Mouse (Mus musculus): ENCODE results near the gene Gna15. TPM values are rescaled to one million over a fixed set of nuclear protein-coding genes. Genes with fewer than 3 reads are reported as not detected.

Gna15 gene
- total RNA-seq, 2 experiments from 2014 or later: 1.9 to 2.5 TPM

DNA sequence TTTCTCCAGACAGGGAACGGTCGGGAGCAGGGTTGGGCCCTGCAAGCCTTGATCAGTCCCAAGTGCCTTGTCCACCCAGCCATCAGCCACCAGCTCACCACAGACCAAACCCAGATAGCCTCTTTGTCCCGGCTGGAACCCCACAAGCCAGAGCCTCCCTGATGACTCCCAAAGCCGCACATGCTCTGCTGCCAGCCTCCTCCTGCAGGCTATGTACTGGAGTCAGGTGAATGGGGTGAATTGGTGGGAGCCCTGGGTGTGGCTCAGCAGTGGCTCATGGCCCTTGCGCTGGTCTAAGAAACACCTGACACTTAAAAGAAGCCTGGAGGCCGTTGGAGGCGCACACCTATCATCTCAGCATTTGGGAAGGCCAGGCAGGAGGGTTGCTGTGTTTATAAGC is 61.1 kb downstream of the Gna15 start:
- Histone ChIP-seq H3K27ac (no peak overlapping the region), H3K4me3 (no peak overlapping the region)
- TF ChIP-seq CTCF (conservative IDR thresholded peaks at IDR 0.05): no peak
- DNase-seq (ENCODE audit: low spot score in 2 of 2): no peak

DNA sequence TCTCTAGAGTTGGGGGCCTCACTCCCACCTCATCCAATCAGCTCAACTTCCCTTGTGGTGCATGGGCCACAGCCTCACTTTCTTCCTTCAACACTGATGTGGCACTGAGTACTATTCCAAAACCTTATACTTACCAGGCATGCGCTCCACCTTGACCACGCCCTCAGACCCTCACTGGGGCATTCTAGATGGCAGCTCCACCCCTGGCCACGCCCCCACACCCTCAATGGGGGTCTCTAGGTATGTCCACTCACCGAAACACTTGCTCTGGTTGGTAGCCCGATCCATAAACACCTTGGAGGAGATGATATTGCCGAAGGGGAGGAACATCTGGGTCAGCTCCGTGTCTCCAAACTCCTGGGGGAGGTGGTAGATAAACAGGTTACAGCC is 61.6 kb downstream of the Gna15 start:
- Histone ChIP-seq H3K27ac (no peak overlapping the region), H3K4me3 (no peak overlapping the region)
- TF ChIP-seq CTCF (conservative IDR thresholded peaks at IDR 0.05): no peak
- peak in 1 of 2 experiments; percentile 10 for DNase-seq (ENCODE audit: low spot score in 2 of 2)

DNA sequence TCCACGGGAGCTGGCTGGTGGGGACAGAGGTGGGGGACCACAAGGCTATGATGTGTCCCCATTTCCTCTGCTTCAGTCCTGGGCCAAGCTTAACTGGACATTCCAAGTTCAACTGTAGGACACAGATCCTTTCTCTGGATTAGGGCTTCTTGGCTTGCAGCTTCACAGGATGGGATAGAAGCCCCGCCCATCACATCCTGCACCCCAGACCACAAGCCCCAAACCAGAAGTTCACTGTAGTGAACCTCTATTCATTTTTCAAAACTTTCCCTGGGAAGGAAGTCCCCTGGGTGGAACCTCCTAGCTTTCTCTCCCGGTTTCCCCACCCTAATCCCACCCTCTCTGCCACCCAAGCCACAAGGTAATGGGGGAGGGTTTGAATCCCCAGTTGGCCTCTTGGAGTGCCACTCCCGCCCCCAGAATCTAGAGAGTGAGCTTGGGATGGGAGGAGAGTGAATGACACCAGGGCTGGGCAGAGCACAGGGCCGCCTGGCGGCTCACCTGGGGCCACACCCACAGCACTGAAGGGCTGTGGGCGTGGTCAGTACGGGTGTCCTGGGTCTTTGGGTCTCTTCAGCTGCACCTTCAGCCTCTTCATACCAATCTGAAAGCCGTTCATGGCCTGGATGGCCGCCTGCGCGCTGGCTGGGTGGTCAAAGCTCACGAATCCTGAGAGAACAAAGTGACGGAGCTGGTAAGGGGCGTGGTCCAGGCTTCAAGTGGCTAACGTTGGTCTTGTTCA is 62.2 kb downstream of the Gna15 start:
- Histone ChIP-seq H3K4me3 (no peak overlapping the region), H3K27ac (no peak overlapping the region)
- no peak for TF ChIP-seq CTCF (conservative IDR thresholded peaks at IDR 0.05)
- DNase-seq (ENCODE audit: low spot score in 2 of 2): no peak

DNA sequence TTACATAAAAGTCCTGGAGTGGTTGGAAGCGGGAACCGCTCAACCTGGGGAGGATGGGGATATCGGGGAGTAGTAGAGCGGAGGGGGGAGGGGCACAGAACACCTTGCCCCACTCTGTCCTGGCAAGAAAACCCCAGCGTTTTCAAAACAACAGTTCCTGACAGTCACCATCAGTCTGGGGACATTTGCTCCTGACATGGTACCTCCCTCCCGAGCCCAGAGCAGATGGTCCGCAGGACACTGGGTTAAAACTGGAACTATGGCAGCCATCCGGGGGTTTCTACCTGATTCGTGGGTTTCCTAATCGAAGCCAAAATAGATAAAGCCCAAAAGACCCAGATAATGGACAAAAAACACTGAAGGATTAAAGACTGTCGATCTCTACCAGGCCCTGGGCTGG is 63.1 kb downstream of the Gna15 start:
- no peak overlapping the region for H3K4me3 ChIP-seq
- H3K27ac ChIP-seq: no peak overlapping the region
- DNase-seq (ENCODE audit: low spot score in 2 of 2): no peak
- TF ChIP-seq CTCF (conservative IDR thresholded peaks at IDR 0.05): no peak

DNA sequence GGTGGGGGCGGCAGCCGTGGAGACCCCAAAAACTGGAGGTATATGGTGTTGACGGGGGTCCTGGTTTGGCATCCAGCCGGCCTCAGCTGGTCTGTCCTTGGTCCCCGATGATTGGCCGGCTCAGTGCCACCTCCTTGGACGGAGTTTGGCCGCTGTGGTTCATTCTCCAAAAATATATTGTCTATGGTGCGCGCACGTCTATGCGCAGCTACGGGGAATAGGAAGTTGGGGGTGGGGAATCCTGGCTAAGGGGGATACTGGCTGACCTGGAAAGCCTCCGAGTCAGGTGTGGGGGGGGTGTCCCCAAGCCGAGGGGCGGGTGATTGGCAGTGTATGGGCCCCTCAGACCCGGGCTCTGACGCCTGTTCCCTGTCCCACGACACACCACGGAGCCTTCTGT is 63.6 kb downstream of the Gna15 start:
- TF ChIP-seq CTCF (conservative IDR thresholded peaks at IDR 0.05): no peak
- peak in 1 of 2 experiments; percentile 9 for DNase-seq (ENCODE audit: low spot score in 2 of 2)
- H3K4me3 ChIP-seq: no peak overlapping the region

DNA sequence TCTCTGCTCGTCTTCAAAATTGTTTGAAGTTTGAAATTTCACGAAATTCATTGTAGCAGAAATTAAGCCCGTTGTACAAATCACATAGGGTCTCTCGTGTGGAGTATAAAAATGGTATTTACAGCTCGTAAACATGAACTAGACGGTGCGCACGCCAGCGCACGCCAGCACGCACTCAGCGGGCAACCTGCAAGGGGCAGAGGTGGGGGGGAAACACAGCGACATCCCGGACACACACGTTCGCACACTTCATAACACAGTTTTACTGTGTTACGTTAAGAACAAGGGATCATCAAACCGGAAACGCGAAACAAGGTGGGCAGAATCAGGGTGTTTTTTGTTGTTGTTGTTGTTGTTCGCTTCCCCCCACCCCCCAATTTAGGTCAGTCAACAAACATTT is 64.6 kb downstream of the Gna15 start:
- no peak for TF ChIP-seq CTCF (conservative IDR thresholded peaks at IDR 0.05)
- H3K27ac ChIP-seq: no peak overlapping the region
- no peak for DNase-seq (ENCODE audit: low spot score in 2 of 2)
- H3K4me3 ChIP-seq: no peak overlapping the region

More for the DNA sequence above, 63.6 kb downstream of the Gna15 start:
- no peak overlapping the region for H3K27ac ChIP-seq

DNA sequence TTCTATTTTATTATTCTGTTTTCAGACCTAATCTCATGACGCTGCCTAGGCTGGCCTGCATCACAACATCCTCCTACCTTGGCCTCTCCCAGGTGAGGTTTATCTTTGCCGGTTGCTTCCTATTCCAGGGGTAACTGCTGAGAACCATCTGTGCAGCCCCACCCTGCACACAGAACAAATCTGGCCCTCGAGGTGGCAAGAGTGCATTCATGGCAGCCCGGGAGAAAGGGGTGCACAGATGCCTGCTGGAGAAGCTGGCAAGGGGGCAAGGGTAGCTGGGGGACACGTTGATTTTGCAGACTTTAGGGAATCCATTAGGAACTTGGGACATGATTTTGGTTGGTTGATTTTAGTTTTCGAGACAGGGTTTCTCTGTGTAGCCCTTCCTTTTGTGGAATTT is 65.8 kb downstream of the Gna15 start:
- TF ChIP-seq CTCF (conservative IDR thresholded peaks at IDR 0.05): no peak
- Histone ChIP-seq H3K4me3 (no peak overlapping the region), H3K27ac (no peak overlapping the region)
- DNase-seq (ENCODE audit: low spot score in 2 of 2): peak in 1 of 2 experiments; percentile 9

DNA sequence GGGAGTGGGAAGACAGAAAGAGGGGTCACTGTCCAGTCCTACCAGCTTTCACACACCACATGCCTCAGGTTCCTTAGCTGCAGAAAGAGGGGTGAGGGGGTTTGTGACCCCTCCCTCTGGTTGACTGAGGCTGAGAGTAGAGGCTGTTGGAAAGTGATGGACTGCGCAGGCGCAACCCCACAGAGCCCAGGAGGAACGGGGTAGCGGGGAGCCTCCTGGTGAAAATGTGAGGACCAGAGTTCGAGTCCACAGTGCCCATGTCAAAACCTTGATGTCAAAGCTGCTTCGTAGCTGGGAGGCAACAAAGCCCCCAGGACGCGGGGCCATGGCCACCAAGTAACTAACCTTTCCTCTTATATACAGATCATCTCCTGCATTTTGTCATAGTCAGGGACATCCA is 66.4 kb downstream of the Gna15 start:
- H3K27ac ChIP-seq: no peak overlapping the region
- no peak overlapping the region for H3K4me3 ChIP-seq
- DNase-seq (ENCODE audit: low spot score in 2 of 2): peak in 1 of 2 experiments; percentile 11
- TF ChIP-seq CTCF (conservative IDR thresholded peaks at IDR 0.05): no peak

DNA sequence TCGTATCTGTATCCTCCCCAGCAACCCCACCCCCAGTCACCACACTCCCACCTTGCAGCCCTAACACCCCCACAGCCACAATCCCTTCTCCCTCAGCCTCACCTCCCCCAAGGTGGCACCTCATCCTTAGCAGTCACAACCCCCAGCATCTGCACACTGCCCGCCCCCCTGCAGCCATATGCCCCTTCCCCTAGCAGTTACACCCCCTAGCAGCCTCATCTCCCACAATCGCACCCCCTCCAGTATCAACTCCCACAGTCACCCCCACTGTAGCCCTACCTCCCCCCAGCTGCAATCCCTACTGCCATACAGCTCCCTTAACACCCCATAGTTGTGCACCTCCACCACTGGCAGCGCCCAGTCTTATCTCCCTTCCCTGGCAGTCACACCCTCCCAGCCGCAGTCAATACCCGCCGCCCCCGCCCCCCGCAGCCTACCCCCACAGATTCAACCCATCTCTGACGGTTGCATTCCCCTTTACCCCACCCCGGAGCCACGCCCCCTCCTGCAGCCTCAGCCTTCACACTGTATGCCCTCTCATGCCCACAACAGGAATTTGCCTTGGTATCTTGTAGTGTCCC is 67.0 kb downstream of the Gna15 start:
- DNase-seq (ENCODE audit: low spot score in 2 of 2): no peak
- no peak overlapping the region for H3K27ac ChIP-seq
- TF ChIP-seq CTCF (conservative IDR thresholded peaks at IDR 0.05): no peak
- H3K4me3 ChIP-seq: no peak overlapping the region

DNA sequence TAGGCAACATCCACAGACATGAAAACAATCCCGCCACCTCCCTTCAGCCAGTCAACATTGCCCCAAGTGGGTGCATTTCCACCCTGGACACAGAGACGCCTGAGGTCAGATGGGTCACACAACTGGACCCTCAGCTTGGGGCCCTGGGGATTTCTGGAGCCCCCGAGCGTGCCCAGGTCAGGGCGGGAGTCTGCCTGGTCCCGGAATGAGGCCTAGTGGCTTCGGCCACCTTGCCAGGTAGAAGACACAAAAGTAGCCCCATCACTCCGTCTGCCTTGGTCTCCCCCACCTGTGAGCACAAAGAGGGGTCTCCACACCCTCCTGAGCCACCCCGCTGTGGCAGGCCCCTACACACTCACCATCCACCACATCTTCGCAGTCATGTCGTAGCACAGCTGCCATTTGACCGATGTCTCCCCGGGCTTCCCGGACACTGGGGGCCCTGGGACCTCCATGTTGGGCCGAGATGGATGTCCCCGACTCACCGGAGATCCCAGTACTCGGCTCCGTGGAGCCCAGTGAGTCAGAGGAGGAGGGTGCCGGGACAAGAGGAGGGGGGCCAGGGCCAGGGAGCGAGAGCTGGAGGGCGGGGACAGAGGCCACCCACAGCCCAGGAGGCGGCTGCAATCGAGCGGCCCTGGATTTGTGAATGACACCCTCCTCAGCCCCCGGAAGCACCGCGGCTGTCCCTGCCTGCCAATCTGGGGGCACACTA is 68.7 kb downstream of the Gna15 start, which contains the start of gene Nfic:
Nfic (minus strand) TSS at position 455 of the 715 bp plus-strand sequence.
- Histone ChIP-seq H3K27ac (no peak within 1 kb of the TSS), H3K4me3 (no peak within 1 kb of the TSS)
- TF ChIP-seq CTCF (conservative IDR thresholded peaks at IDR 0.05): no peak
- peak in 1 of 2 experiments; percentile 10 for DNase-seq (ENCODE audit: low spot score in 2 of 2)

DNA sequence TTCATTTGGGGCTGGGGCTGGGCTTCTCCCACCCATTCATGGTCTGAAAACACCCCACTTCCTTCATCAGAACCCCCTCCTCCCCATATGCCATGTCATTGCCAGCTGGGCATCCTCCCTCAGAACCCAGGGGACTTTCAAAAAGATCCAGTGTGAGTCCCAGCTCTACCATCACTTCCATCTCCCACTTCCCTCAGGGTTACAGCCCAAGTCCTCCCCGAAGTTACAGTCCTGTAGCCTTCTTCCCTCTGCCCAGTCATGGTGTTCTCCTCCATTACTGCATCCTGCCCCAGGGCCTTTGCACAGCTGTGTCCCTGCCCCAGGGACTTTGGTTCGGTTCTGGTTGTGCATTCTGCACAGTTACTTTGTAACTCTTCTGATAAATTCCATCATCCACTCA is 69.9 kb downstream of the Gna15 start:
- Histone ChIP-seq H3K27ac (no peak overlapping the region), H3K4me3 (no peak overlapping the region)
- no peak for DNase-seq (ENCODE audit: low spot score in 2 of 2)
- no peak for TF ChIP-seq CTCF (conservative IDR thresholded peaks at IDR 0.05)

DNA sequence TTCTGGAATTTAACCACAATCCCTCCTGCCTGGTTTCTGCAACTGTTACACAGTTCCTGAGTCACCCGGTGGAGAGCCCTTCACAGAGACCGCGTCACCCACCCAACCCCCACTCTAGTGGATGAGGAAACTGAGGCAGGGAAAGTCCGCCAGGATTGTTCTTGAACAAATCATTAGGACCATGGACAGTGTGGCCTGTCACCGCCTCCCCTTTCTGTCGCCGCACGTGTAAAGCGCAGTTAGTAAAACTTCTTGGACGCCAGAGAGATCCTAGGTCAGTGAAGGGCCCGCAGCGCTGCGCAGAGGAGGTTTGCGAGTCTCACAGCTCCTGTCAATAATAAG is 71.1 kb downstream of the Gna15 start:
- DNase-seq (ENCODE audit: low spot score in 2 of 2): peak in 1 of 2 experiments; percentile 9
- Histone ChIP-seq H3K27ac (no peak overlapping the region), H3K4me3 (no peak overlapping the region)
- TF ChIP-seq CTCF (conservative IDR thresholded peaks at IDR 0.05): no peak

Small RNAs within 50 kb of the gene (microRNA-seq; reads per million reads assigned to microRNA genes)
- gene Gm25595: 0 reads per million in 2 experiments

Other genes with a start within 250 kb of the Gna15 start
- under 1 TPM; 0.54 to 0.91 TPM for gene Tjp3, start 232.6 kb downstream of the Gna15 start, total RNA-seq (2021)
- 100 to 1,000 TPM; 308 to 314 TPM for gene Pip5k1c, start 231.3 kb downstream of the Gna15 start, total RNA-seq (2021)
- gene Cactin, start 203.1 kb downstream of the Gna15 start, total RNA-seq (2021): 10 to 100 TPM; 27.6 to 30.7 TPM
- gene Tbxa2r, start 195.5 kb downstream of the Gna15 start, total RNA-seq (2021): 1 to 10 TPM; 1.3 to 1.4 TPM
- 1 to 10 TPM; 1.7 to 1.8 TPM for gene Gipc3, start 181.0 kb downstream of the Gna15 start, total RNA-seq (2021)
- 10 to 100 TPM; 27.5 to 30.8 TPM for gene Hmg20b, start 173.7 kb downstream of the Gna15 start, total RNA-seq (2021)
- gene Mfsd12, start 166.7 kb downstream of the Gna15 start, total RNA-seq (2021): 10 to 100 TPM; 42.8 to 45.9 TPM
- gene 4930404N11Rik, start 158.4 kb downstream of the Gna15 start, total RNA-seq (2021): 1 to 10 TPM; 1.6 to 2.4 TPM
- gene Fzr1, start 145.7 kb downstream of the Gna15 start, total RNA-seq (2021): 10 to 100 TPM; 70.1 to 72.0 TPM
- gene Dohh, start 139.8 kb downstream of the Gna15 start, total RNA-seq (2021): 10 to 100 TPM; 75.9 to 79.7 TPM
- 1 to 10 TPM; 4.4 to 6.1 TPM for gene Gm48551, start 139.8 kb downstream of the Gna15 start, total RNA-seq (2021)
- 1 to 10 TPM; 5.5 to 8.1 TPM for gene Gm48552, start 135.2 kb downstream of the Gna15 start, total RNA-seq (2021)
- gene Smim24, start 131.2 kb downstream of the Gna15 start, total RNA-seq (2021): 1 to 10 TPM; 1.9 to 2.1 TPM
- gene Nfic, start 68.6 kb downstream of the Gna15 start, total RNA-seq (2021): 10 to 100 TPM; 60.0 to 60.1 TPM
- 100 to 1,000 TPM; 286 to 287 TPM for gene Celf5, start 41.5 kb downstream of the Gna15 start, total RNA-seq (2021)
- 10 to 100 TPM; 83.1 to 93.5 TPM for gene Ncln, start 27.8 kb downstream of the Gna15 start, total RNA-seq (2021)
- under 1 TPM; 0.39 to 0.95 TPM for gene S1pr4, start 24.1 kb downstream of the Gna15 start, total RNA-seq (2021)
- 100 to 1,000 TPM; 118 to 123 TPM for gene Gna11, start 21.0 kb upstream of the Gna15 start, total RNA-seq (2021)
- gene Aes, start 35.3 kb upstream of the Gna15 start, total RNA-seq (2021): 100 to 1,000 TPM; 702 to 736 TPM
- gene Tle2, start 50.3 kb upstream of the Gna15 start, total RNA-seq (2021): 10 to 100 TPM; 34.0 to 46.8 TPM
- 1 to 10 TPM; 4.1 to 5.0 TPM for gene Tle6, start 76.8 kb upstream of the Gna15 start, total RNA-seq (2021)
- 1 to 10 TPM; 4.2 to 5.0 TPM for gene BC025920, start 82.0 kb upstream of the Gna15 start, total RNA-seq (2021)
- 10 to 100 TPM; 29.7 to 31.4 TPM for gene Sirt6, start 103.6 kb upstream of the Gna15 start, total RNA-seq (2021)
- 10 to 100 TPM; 33.6 to 38.6 TPM for gene Ankrd24, start 104.3 kb upstream of the Gna15 start, total RNA-seq (2021)
- gene Gm10778, start 124.8 kb upstream of the Gna15 start, total RNA-seq (2021): 1 to 10 TPM; 3.6 to 5.0 TPM
- gene Zfp433, start 180.6 kb upstream of the Gna15 start, total RNA-seq (2021): 10 to 100 TPM in 1 of 2 experiments, 1 to 10 TPM in 1; 9.0 to 12.3 TPM
- 1 to 10 TPM; 8.2 to 8.4 TPM for gene Gm3055, start 246.9 kb upstream of the Gna15 start, total RNA-seq (2021)